Mouse (Mus musculus): ENCODE results near the gene Rnf187. TPM values are rescaled to one million over a fixed set of nuclear protein-coding genes. Genes with fewer than 3 reads are reported as not detected.

The Rnf187 gene
- 100 to 1,000 TPM; 485 to 490 TPM for total RNA-seq (2021)
- long read RNA-seq, experiment 1, transcript Rnf187-201 (4 exons, 1,949 nt), result major isoform, 1,020 of 1,122 reads
- long read RNA-seq, experiment 1, partial matches to known transcripts, result 41 of 1,122 reads
- long read RNA-seq, experiment 1, other reads (novel, unspliced or antisense), result 61 of 1,122 reads
- long read RNA-seq, experiment 2, transcript Rnf187-201 (4 exons, 1,949 nt), result major isoform, 813 of 926 reads
- long read RNA-seq, experiment 2, partial matches to known transcripts, result 47 of 926 reads
- long read RNA-seq, experiment 2, other reads (novel, unspliced or antisense), result 66 of 926 reads

DNA sequence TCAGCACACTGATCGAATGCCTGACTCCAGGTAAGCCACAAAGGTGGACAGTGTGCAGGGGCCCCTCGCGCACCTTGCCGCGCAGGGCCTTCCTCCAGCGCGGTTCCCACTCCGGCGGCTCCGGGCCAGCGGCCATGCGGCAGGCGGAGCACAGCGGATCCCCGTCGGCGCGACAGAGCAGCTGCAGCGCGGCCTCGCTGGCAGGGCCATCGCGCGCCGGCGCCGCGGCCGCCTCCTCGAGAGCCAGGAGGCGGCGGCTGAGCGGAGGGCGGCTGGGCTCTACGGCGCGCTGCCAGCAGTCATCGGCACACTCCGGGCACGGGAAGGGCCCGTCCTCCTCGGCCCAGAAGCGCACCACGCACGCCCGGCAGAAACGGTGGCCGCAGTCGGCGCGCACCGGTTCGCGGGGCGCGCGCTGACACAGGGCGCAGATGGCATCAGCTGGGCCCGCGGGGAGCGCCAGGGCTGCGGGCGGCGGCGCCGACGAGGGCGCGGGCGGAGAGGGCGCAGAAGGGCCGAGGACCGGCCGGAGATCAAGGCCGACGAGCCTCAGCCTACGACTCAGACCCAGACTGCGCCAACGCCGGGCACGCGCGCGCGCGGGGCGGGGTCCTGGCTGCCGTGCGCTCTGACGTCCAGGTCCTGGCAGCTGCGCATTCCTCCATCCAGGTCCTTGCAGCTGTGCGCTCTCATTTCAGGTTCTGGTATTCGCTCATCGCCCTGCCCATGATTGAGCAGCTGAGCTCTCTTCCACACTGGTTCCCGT is at the start of gene Rnf187:
Gene Rnf187 (minus strand): TSS at position 595 of the 766 bp plus-strand sequence.
- DNase-seq (ENCODE audit: low spot score in 2 of 2), result peak; percentile 91 to 94

DNA sequence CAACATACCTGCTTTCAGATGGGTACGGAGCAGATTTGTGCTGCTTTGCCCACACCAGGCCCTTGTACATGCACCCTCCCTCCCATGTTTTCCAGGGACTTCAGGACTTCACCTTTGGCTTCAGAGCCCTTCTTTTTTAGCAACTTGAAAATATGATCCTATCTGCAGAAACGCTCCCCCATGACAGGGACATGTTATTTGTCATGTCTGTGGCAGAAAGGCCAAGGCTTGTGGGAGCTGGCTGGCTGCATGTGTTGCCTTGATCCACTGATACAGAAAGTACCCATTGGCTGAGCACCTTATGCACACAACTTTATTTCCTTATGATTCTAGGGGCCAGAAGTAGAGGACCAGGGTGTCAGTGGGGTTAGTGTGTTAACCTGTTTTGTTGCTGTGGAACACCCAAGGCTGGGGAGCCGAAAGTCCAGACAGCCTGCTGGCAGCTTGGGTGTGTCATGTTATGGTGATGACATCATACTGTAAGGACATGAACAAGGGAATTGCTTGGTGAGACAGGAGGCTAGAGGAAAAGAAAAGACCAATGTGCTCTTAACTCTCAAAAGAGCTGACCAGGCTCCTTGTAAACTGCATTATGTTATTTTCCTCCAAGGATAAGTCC is 46.7 kb upstream of the Rnf187 start:
- DNase-seq (ENCODE audit: low spot score in 2 of 2), result no peak

DNA sequence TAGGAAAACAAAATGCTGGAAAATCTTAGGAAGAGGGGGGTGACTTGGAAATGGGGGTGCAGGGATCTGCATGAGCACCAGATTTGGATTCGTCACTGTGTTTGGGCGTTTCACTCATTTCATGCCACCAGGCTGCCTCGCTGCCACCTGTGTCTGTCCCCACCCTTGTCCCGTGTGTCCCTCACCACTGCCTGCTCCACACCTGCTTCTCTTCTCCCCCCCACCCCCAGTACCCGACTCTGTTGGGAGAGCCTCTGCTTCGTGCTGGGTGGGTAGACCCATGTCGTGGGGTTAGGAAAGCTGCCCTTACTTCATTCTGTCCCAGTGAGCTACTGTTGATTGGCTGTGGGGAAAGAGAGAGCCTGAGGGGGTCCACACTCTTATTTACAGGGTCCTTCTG is 45.9 kb upstream of the Rnf187 start:
- no peak for DNase-seq (ENCODE audit: low spot score in 2 of 2)

DNA sequence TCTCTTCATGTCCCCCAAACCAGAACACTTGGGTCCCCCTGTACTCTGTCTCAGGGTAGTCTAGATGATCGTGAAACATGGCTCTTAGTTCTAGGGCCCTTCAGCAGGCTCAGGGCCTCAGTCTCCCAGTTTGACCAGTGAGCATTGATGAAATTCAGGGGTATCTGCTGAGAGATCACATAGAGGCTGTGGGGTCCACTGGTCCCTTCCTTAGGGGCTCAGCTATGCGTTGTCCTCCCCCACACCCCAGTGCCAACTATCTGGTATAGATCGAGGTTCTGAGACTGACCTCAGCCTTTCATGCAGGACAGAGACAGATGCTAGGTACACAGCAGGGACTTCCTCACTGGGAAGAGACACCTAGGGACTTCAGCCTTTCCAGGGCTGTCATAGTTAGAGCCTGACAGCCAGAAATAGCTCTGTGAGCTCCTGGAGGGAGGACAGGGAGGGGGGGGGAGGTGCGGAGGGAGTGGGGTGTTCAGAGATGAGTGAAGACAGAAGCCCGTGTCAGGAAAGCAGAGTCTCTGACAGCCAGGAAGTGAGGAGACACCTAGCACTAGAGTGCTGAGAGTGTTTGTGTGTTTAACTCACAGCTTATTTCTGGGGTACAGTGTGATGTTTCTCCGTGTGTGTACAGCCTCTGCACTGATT is 45.1 kb upstream of the Rnf187 start:
- no peak for DNase-seq (ENCODE audit: low spot score in 2 of 2)

DNA sequence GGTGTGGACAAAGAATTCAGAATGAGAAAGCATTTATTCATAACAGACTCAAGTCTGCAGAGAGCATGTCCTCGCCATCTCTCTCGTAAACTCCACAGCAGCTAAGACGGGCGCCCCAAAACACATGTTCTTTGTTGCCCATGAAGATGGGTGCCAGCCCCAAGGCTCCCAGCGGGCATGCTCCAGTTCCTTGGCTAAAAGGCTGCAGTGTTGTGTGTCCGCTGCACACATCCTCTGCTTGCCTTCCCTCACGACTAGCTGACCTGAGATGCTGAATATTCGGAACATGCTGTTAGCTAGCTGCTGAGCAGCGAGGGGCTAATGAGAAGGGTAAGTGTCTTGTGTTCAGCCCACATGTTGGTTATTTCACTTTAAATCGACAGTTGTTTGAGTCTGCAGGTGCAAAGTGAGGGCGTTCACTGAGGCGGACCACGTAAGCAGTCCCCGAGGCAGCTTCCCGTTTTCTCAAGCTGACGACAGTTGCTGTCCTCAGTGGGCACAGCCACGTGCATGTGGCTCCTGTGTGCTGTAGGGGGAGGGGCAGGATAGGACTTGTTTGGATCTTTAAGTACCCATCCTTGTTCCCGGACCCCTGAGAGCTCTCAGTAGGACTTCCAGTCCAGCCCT is 43.9 kb upstream of the Rnf187 start:
- no peak for DNase-seq (ENCODE audit: low spot score in 2 of 2)

DNA sequence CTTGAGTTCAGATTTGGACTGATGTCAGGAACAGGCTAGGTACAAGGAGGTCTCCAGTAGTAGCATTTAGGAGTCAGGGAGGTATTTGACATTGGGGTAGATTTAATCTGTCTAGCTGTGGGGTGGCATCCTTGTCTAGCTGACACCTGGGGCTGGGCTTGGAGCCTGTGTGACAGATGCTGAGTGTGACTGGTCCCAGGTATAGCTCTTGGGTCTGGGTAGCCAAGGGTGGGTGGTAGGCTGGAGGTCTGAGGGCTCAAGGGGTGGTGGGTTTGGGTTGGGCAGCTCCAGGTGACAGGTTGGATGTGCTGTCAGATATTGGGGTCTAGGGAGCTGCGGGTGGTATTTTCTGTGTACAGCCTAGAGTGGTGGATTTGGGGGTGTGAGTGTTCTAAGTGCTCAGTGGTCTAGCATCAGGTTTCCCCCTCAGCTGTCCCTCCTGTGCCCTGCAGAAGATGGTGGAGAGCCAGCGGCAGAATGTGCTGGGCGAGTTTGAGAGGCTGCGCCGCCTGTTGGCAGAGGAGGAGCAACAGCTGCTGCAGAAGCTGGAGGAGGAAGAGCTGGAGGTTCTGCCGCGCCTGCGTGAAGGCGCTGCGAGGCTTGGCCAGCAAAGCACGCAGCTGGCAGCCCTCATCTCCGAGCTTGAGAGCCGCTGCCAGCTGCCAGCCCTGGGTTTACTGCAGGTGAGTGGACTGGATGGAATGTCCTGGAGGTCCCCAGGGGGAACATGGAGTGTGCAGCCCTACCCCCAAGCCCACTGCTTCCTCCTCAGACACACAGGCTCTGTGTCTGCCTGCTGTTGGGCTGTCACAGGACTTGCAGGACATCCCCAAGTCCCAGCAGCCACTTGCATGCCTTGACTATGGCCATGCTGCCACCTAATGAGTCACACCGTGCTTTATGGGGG is 43.1 kb upstream of the Rnf187 start:
- peak; percentile 76 to 84 for DNase-seq (ENCODE audit: low spot score in 2 of 2)

DNA sequence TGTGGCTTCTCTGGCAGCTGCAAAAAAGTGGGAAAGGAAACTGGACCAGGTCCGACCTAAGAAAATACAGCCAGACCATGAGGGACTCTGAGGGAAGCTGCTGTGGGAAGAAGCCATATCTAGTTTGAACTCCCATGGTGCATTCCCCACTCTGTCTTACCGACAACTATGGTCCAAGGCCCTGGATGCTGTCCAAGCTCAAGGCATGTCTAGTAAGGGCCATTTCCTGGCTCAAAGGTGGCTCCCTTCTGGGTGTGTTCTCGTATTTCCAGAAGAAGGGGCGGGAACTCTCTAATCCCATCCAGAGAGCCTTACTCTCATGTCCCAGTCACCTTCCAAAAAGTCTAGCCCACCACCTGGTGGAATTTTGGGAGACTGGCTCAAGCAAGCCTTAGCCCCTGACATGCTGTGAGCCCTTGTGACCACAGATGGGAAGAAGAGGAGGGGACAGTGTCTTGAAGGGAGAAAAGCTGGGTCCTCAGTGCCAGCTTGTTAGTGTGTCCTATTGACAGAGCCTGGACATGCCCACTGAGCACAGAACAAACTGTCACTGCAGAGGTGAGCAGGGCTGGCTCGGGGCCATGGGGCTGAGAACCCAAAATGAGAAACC is 41.8 kb upstream of the Rnf187 start:
- DNase-seq (ENCODE audit: low spot score in 2 of 2), result no peak

DNA sequence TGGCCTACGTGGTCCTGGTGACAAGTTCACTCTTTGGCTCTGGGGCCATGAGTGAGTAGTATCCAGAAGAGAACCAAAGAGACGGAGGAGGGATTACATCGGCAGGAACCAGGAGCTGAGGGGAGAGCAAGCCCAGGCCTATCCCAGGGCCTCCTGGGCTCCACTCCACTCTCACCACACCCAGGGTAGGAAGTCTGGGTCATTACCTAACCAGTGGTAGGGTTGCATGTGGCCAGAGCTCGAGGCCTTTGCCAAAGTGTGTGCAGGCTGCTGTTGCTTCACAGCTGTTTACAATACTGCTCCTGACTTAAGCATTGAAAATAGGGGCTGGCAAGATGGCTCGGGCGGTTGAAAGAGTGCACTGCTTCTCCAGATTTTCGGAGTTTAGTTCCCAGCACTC is 40.9 kb upstream of the Rnf187 start:
- no peak for DNase-seq (ENCODE audit: low spot score in 2 of 2)

DNA sequence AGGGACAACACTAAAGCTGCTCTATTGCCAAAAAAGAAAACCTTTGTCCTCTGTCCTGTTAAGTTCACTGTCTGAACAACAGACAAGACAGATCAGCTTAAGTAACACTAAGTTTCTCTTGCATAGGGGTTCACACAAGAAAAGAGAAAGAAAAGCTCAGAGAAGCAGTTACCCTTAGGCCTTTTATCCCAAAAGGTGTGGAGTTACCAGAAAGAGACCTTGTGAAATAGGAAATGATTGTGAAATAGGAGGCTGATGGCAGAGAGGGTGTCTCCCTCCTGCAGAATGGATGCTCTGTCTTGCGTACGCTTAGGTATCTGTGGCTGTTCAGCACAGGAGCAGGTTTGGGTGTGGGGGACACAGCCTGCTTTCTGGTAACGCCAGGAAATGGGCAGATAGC is 40.5 kb upstream of the Rnf187 start:
- no peak for DNase-seq (ENCODE audit: low spot score in 2 of 2)

DNA sequence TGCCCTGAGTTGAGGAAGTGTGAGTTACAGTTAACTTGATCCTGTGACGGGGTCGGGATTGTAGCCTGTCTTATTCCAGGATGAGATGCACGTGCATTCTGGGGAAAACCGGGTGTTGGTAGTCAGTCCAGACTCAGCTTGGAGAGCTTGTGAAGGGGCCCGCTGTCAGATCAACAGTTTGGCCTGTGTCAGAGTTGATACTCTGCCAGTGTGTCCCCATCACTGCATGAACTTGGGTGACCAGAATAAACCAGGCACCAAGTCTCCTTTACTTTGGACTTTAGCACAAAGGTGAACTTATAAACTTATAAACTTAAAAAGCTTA is 40.0 kb upstream of the Rnf187 start:
- DNase-seq (ENCODE audit: low spot score in 2 of 2), result no peak

DNA sequence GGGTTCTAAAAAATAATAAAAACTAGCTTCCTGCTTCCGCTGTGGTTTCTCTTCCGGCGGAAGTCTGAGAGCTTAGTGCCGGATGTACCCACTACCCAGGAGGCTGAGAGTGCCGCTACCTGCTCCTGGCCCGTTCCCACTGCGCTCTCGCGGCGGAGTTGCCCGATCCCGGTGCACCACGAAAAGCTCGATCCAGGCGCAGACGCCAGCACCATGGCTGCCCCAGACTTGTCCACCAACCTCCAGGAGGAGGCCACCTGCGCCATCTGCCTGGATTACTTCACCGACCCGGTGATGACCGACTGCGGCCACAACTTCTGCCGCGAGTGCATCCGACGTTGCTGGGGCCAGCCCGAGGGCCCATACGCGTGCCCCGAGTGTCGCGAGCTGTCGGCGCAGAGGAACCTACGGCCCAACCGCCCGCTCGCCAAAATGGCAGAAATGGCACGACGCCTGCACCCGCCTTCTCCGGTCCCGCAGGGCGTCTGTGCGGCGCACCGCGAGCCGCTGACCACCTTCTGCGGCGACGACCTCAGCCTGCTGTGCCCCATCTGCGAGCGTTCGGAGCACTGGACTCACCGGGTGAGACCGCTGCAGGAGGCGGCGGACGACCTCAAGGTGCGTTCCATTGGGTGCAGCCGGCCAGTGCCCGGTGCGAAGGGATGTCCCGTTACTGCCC is 39.5 kb upstream of the Rnf187 start, which contains the start of gene Trim11:
Gene Trim11 (plus strand): TSS at position 67 of the 679 bp plus-strand sequence.
- DNase-seq (ENCODE audit: low spot score in 2 of 2), result peak; percentile 53 to 70

DNA sequence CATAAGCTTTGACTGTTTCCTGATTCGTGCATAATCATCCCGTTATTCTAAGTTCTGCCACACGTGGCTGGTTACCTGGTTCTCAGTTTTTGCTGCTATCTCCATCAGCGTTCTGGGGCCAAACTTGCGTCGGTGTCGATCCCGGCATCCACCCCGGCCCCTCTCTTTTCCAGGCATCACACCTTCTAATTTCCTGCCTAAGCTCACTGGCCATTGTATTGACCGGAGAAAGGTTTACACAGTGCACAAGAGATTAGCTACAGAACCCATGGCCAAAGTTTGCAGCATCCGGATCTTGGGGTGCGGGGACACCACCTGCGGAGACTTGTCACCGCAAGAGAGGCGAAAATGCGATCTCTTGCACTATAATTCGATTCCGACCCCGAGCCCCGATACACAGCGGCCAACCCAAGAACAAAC is 38.9 kb upstream of the Rnf187 start:
- no peak for DNase-seq (ENCODE audit: low spot score in 2 of 2)

DNA sequence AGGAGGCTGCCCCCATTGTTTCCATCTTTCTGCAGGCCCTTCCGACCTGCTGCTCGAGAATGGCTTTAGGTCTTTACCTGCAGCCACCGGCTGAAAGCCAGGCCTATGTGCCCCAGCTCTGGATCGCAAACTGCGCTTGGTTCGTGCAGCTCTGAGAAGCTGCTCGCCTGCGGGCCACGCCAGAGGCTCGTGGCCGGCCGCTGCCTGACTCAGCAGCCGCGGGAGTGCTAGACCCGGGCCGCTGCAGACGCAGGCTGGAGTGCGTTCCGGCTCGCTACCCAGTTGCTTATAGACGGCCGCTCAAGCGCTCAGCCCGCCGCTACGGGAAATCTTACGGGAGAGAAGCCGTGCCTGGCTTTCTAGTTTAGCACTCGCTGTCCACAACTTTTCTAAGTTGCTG is 38.4 kb upstream of the Rnf187 start:
- DNase-seq (ENCODE audit: low spot score in 2 of 2), result no peak

DNA sequence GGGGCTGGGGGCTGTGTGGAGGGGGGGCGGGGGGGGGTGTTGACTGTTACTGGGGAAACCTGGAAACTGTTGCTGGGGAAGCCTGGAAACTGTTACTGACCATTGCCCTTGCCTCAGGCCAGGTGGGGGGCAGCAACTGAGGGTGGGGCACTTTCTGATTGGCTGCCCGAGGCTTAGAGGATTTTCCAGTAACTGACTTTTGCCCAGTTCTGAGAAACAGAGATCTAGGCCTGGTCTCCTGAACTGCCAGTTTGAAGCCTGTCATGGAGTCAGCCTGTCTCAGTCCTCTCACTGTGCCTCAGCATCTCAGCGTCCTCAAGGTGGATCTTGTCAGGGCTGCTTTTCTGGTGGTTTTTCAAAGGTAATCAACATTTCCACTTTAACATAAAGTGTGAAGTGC is 35.7 kb upstream of the Rnf187 start:
- no peak for DNase-seq (ENCODE audit: low spot score in 2 of 2)

DNA sequence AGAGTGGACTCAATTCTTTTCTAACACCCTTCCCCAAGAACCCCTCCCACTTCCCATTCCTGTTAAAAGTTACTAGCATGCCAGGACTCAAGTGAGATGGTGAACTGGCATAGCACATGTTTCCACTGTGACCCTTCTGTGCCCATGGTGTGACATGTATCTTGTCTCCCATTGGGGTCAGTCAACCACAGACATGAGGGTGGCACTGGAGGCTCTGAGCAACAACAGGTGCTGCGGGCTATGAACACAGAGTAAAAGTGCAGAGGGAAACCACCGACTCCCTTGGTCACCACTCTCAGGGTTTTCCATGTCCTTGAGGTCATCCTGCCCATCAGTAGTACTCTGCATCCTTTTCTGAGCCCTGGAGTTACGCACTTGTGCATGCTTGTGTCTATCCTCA is 33.1 kb upstream of the Rnf187 start:
- DNase-seq (ENCODE audit: low spot score in 2 of 2), result no peak

DNA sequence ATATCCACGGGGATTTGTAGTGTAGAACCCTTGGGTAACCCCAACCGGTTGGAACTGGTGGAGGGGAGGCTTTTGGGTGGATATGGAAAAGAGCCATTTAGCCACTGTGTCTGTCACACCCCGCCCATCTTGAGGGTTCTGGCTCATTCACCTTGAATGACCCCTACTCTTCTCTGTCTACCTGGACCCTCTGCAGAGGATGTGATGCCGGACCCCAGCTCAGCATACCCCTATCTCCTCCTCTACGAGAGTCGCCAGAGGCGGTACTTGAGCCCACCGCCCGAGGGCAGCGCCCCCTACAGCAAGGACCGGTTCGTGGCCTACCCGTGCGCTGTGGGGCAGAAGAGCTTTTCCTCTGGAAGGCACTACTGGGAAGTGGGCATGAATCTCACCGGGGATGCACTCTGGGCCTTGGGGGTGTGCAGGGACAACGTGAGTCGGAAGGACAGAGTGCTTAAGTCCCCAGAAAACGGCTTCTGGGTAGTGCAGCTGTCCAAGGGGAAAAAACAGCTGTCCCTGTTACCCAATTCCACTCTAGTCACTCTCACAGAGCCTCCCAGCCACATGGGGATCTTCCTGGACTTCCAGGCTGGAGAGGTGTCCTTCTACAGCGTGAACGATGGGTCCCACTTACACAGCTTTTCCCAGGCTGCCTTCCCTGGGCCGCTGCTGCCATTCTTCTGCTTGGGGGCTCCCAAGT is 32.3 kb upstream of the Rnf187 start:
- no peak for DNase-seq (ENCODE audit: low spot score in 2 of 2)

DNA sequence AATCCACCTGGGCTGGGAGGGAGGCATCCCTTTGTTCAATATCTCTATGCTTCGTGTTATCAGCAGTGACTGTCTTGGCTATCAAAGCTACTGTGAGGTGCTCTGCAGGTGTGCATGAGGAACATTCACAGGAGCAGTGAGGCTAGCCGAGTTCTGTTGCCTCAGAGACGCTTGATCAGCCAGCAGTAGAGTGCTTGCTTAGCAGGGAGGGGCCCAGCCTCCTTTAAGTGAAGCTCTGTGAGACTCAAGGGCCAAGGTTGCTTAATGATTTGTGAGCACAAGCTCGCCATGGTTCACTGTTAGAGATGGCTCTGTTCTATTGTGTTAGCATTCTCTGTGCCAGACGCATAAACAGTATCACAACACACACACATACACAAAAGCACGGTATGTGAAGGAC is 30.9 kb upstream of the Rnf187 start:
- no peak for DNase-seq (ENCODE audit: low spot score in 2 of 2)

DNA sequence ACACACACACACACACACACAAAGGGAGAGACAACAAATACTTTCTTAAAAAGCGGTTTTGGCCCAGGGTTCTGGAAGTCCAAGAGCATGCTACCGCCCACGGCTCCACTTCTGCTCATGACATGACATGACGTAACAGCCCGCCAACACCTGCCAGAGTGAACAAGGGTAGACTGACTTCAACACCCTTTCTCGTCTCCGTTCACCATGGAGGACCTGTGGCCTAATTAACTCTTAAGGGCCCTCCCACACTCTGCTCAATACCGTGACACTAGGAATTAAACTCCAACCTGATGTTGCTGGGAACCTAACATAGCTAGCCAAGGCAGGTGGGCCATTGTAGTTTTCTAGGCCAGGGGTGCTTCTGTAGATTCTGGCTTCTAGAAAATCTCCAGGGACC is 30.3 kb upstream of the Rnf187 start:
- no peak for DNase-seq (ENCODE audit: low spot score in 2 of 2)

DNA sequence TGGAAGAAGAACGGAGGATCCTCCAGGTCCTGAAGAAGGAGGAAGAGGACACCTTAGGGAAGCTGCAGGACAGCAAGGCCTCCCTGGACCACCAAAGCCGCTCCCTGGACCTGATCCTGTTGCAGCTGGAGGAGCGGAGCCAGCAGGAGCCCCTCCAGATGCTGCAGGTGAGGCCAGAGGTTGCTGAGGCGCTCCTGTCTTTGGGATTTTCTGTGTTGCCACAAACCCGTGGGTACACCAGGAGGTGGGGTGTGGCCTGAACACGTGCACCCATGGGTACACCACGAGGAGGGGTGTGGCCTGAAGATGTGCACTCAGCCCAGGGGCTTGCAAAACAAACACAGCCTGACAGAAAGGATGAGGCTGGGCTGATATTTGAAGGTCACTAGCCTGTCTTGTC is 29.8 kb upstream of the Rnf187 start:
- DNase-seq (ENCODE audit: low spot score in 2 of 2), result no peak

Measured in left cerebral cortex, adult 18-20 months (tissue).